Mouse (Mus musculus) testis, adult 2 months (tissue): ENCODE data around the gene Grm7.

ENCODE experiments used
- CTCF ChIP-seq: fragments of 200-500 bp; IDR thresholded peaks from 2 replicates; pipeline ENCODE4 v1.5.1; 2012; ENCODE audit warnings: low read depth, mild to moderate bottlenecking, inconsistent platforms, low read length, moderate library complexity; ENCODE audit not compliant: control insufficient read depth, insufficient read depth, insufficient replicate concordance
- POLR2A ChIP-seq: fragments of 200-500 bp; IDR thresholded peaks from 2 replicates; pipeline ENCODE4 v1.6.1; 2012; ENCODE audit warnings: low read depth, mild to moderate bottlenecking, inconsistent platforms, low read length, moderate library complexity; ENCODE audit not compliant: control insufficient read depth

GRCm38 (mm10) chr6:110714943-110715342 lies 69.6 kb downstream of the Grm7 start:
- TF ChIP-seq CTCF (no peak), POLR2A (no peak)
